Mouse (Mus musculus) cortical plate, adult 2 months (tissue): ENCODE measurements around the gene Zbtb20. TPM values are rescaled to one million over a fixed set of nuclear protein-coding genes. Genes with fewer than 3 reads are reported as not detected.

Experiments
- H3K27ac ChIP-seq: fragments of 200-500 bp; 2 replicates; pipeline ENCODE4 v1.5.1; 2012; ENCODE audit warnings: low read length, control low read depth, inconsistent platforms; ENCODE audit not compliant: insufficient read depth
- H3K4me1 ChIP-seq: fragments of 200-500 bp; 2 replicates; pipeline ENCODE4 v1.6.1; 2011; ENCODE audit warnings: low read length; ENCODE audit not compliant: control insufficient read depth, insufficient read depth
- H3K4me3 ChIP-seq: fragments of 200-500 bp; 2 replicates; pipeline ENCODE4 v1.5.1; 2011; ENCODE audit warnings: mild to moderate bottlenecking, low read length, control low read depth; ENCODE audit not compliant: insufficient read depth
- CTCF ChIP-seq: fragments of 200-500 bp; IDR thresholded peaks from 2 replicates; pipeline ENCODE4 v1.5.1; 2011; ENCODE audit warnings: mild to moderate bottlenecking, control low read depth, low read length; ENCODE audit not compliant: insufficient read depth; ENCODE audit errors: extremely low read depth
- POLR2A ChIP-seq: fragments of 200-500 bp; IDR thresholded peaks from 2 replicates; pipeline ENCODE4 v1.6.1; 2011; ENCODE audit warnings: mild to moderate bottlenecking, low read length, control low read depth; ENCODE audit not compliant: insufficient read depth; ENCODE audit errors: extremely low read depth
- polyA plus RNA-seq: library from polyadenylated mRNA; depleted of rRNA; stranded (reverse); fragments of >200 nt; gene quantifications from 2 replicates; pipeline ENCODE4 v1.2.3, GENCODE M21; 2012

The Zbtb20 gene
- polyA plus RNA-seq, 1 experiment: 13.1 TPM

DNA sequence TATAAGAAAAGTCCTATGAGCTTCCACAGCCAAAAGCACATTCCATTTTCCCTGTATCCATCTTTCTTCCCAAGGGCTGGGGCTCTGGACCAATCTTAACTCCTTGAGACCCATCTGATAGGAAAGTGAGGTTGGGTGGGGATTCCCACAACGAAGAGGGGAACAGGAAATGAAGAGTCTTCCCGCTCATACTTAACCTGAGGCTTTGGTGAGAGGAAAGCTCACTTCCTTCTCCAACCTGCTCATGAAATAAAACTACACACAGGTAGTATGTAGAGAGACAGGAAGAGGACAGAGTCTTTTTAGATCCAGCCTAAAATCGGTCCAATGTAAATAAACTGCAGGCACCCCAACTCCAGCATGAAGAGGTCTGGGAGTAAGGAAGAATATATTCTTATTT, 771.3 kb downstream of the Zbtb20 start:
- no peak overlapping the region for H3K27ac ChIP-seq
- H3K4me3 ChIP-seq: no peak overlapping the region
- TF ChIP-seq POLR2A: no peak
- no peak for TF ChIP-seq CTCF
- H3K4me1 ChIP-seq: no peaks in the 10 kb centered on the region

GRCm38 (mm10) chr16:43647641-43648040, 772.0 kb downstream of the Zbtb20 start:
- no peak for TF ChIP-seq CTCF
- no peak for TF ChIP-seq POLR2A
- no peak overlapping the region for H3K27ac ChIP-seq
- H3K4me3 ChIP-seq: no peak overlapping the region
- H3K4me1 ChIP-seq: no peaks in the 10 kb centered on the region

GRCm38 (mm10) chr16:43650355-43651080, 774.8 kb downstream of the Zbtb20 start:
- Histone ChIP-seq H3K4me3 (no peak overlapping the region), H3K27ac (no peak overlapping the region), H3K4me1 (no peaks in the 10 kb centered on the region)
- TF ChIP-seq POLR2A (no peak), CTCF (no peak)

DNA sequence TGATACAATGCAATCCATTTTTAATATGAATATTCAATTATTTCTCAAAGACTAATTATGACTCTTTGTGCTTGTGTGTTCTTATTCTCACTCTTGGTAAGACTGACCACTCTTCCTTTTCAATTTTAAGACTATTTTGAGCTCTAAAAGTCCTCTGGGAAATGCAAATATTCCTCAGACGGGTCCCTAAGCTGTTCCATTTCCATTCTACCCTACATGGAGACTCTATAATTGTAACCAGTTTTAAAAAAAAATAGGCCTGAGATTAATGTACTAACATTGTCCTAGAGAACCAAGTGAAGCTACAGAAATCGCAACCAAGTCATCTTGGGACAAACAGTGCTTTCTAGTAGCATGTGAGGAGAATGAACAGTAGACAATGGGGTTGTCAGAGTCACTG, 777.6 kb downstream of the Zbtb20 start:
- Histone ChIP-seq H3K27ac (no peak overlapping the region), H3K4me1 (no peaks in the 10 kb centered on the region), H3K4me3 (no peak overlapping the region)
- TF ChIP-seq CTCF (no peak), POLR2A (no peak)

DNA sequence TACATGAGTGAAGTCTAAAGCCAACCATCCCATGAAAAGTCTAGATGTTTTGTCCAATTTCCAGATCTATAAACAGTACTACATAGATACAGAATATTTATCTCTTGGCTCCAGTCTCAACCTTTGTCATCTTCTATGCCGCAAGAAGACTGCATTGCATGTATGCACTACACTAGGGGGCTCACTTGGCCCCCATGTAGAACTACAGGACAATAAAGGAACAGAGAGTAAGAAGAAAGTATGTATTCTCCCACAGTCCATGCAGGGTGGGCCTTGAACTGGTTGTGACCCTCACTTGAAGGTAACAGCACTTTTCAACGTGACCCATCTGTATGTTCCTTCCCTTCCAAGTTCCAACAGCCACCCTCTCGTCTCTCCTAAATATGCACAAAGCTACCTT, 778.6 kb downstream of the Zbtb20 start:
- Histone ChIP-seq H3K4me3 (no peak overlapping the region), H3K4me1 (no peaks in the 10 kb centered on the region), H3K27ac (no peak overlapping the region)
- TF ChIP-seq CTCF (no peak), POLR2A (no peak)

DNA sequence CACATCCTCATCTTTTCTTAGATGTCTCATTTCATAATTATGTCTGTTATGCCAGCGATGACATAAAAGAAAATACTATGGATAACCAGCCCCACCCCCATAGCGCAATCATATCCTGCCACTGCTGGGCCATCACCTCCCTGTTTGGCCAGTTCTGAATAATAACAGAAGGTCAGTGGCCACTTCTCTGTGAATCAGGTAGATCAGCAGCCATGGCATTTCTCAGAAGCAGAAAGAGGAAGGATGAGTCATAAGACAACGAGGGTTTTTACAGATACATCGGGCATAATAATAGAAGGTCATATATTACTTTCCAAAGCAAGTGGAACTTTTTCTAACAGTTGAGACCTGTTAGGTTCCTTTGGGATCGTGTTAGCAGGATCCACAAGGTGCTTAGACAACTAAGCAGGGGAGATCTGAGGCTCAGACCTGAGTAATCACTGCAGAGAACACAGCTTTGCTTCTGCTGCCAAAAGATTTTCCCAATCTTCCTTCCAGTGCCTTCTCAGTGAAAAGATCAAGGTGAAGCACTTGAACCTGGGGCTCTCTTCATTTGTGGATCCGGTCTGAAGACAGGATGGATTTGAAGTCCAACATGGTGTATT, 779.6 kb downstream of the Zbtb20 start:
- Histone ChIP-seq H3K4me1 (no peaks in the 10 kb centered on the region), H3K4me3 (no peak overlapping the region), H3K27ac (no peak overlapping the region)
- TF ChIP-seq POLR2A: no peak
- no peak for TF ChIP-seq CTCF

GRCm38 (mm10) chr16:43661576-43661975, 785.9 kb downstream of the Zbtb20 start:
- Histone ChIP-seq H3K27ac (no peak overlapping the region), H3K4me1 (no peaks in the 10 kb centered on the region), H3K4me3 (no peak overlapping the region)
- no peak for TF ChIP-seq POLR2A
- no peak for TF ChIP-seq CTCF

- no peak overlapping the region for H3K27ac ChIP-seq
- H3K4me1 ChIP-seq: no peaks in the 10 kb centered on the region
- no peak for TF ChIP-seq CTCF
- TF ChIP-seq POLR2A: no peak
- H3K4me3 ChIP-seq: no peak overlapping the region
Measured at GRCm38 (mm10) chr16:43662124-43663004, 786.7 kb downstream of the Zbtb20 start.

- Histone ChIP-seq H3K4me1 (no peaks in the 10 kb centered on the region), H3K4me3 (no peak within 1 kb of the TSS), H3K27ac (no peak within 1 kb of the TSS)
- TF ChIP-seq CTCF: no peak
- TF ChIP-seq POLR2A: no peak
Measured at GRCm38 (mm10) chr16:43663978-43664579, 788.4 kb downstream of the Zbtb20 start, which contains the start of gene Tigit. Gene Tigit (minus strand): TSS chr16:43664146.
